Mouse (Mus musculus): Measurements from ENCODE around the gene Vmn1r125. TPM values are rescaled to one million over a fixed set of nuclear protein-coding genes. Genes with fewer than 3 reads are reported as not detected.
"Not testable (repeated sequence)": the region's sequence is repeated elsewhere in the genome, so short reads cannot be mapped to it uniquely, and the experiment has no call there.

Gene Vmn1r125
- not detected for total RNA-seq (2021)

DNA sequence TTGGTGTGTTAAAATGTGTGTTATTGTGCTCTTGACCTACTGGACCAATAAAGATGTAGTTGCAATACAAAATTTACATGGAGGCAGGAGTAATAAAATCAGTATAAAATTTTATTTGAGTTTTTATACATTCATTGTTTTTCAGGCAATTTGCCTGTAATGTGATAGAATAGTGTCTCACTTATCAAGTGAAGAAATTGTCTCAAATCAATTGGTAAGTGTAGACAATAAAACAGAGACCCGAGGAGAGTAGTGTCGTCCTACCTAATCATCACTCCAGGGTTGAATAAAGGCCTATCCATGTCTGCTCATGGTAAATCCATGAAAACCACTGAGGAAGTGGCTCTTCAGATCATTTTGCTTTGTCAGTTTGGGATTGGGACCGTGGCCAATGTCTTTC, at the start of gene Vmn1r125:
Gene Vmn1r125 (plus strand): TSS at position 301 of the 400 bp plus-strand sequence.
- DNase-seq, result not testable (repeated sequence)

DNA sequence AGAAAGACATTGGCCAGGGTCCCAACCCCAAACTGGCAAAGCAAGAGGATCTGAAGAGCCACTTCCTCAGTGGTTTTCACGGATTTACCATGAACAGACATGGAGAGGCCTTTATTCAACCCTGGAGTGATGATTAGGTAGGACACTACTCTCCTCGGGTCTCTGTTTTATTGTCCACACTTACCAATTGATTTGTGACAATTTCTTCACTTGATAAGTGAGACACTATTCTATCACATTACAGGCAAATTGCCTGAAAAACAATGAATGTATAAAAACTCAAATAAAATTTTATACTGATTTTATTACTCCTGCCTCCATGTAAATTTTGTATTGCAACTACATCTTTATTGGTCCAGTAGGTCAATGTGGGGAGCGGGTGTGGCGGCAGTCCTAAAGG, 11.5 kb upstream of the Vmn1r125 start, which contains the start of gene Vmn1r124:
Gene Vmn1r124 (minus strand): TSS at position 101 of the 400 bp plus-strand sequence.
- not testable (repeated sequence) for DNase-seq

- not testable (repeated sequence) for DNase-seq
These were observed 29.4 kb downstream of the Vmn1r125 start, which contains the start of gene Vmn1r126 for GRCm38 (mm10) chr7:21301367-21301766. Vmn1r126 (minus strand) TSS chr7:21301467.

GRCm38 (mm10) chr7:21319761-21320160, 47.8 kb downstream of the Vmn1r125 start, which contains the start of gene Vmn1r127:
Vmn1r127 (minus strand) TSS chr7:21319861.
- not testable (repeated sequence) for DNase-seq

Other genes starting within 250 kb of the Vmn1r125 start
- not detected for gene Vmn1r120, start 218.4 kb upstream of the Vmn1r125 start, total RNA-seq (2021)
- not detected for gene Vmn1r121, start 173.7 kb upstream of the Vmn1r125 start, total RNA-seq (2021)
- not detected for gene Vmn1r122, start 138.1 kb upstream of the Vmn1r125 start, total RNA-seq (2021)
- not detected for gene Vmn1r123, start 110.0 kb upstream of the Vmn1r125 start, total RNA-seq (2021)
- gene Gm5157, start 81.8 kb upstream of the Vmn1r125 start, total RNA-seq (2021), result not detected
- gene Vmn1r124, start 11.6 kb upstream of the Vmn1r125 start, total RNA-seq (2021), result not detected
- gene Vmn1r126, start 29.3 kb downstream of the Vmn1r125 start, total RNA-seq (2021), result not detected
- not detected for gene Vmn1r127, start 47.7 kb downstream of the Vmn1r125 start, total RNA-seq (2021)
- not detected for gene Vmn1r128, start 77.2 kb downstream of the Vmn1r125 start, total RNA-seq (2021)
- gene Vmn1r129, start 89.1 kb downstream of the Vmn1r125 start, total RNA-seq (2021), result not detected
- gene Gm6882, start 160.6 kb downstream of the Vmn1r125 start, total RNA-seq (2021), result not detected
- not detected for gene Vmn1r130, start 239.6 kb downstream of the Vmn1r125 start, total RNA-seq (2021)